Mouse (Mus musculus) left cerebral cortex, postnatal 25 days (tissue): ENCODE data around the gene Dync1li1. TPM values are rescaled to one million over a fixed set of nuclear protein-coding genes. Genes with fewer than 3 reads are reported as not detected.
"Not testable (repeated sequence)": the region's sequence is repeated elsewhere in the genome, so short reads cannot be mapped to it uniquely, and the experiment has no call there.

ENCODE experiments used
- DNase-seq, 2 experiments: peaks; one replicate each; pipeline ENCODE4 v3.0.0; 2022; ENCODE audit warnings: low spot score in 2 of 2, mixed read lengths in 1 of 2
- intact Hi-C: fragments of 180-260 bp; cut with DNase I; formaldehyde crosslinking; loops from one replicate; pipeline ENCODE4 v1.15.1; 2025
- total RNA-seq, 2 experiments: library from RNA; stranded (reverse); gene quantifications; 2 replicates each; pipeline ENCODE4 v1.2.3; 2021

Dync1li1 gene
- total RNA-seq, 2 experiments from 2014 or later: 90.1 to 93.7 TPM

- no peak for DNase-seq
- intact Hi-C loops: no loop called here
Measured at GRCm38 (mm10) chr9:114671946-114672345, 16.6 kb upstream of the Dync1li1 start.

GRCm38 (mm10) chr9:114672703-114673561 is 15.7 kb upstream of the Dync1li1 start:
- intact Hi-C loops: no loop called here
- DNase-seq: peak; percentile 51 to 78

DNA sequence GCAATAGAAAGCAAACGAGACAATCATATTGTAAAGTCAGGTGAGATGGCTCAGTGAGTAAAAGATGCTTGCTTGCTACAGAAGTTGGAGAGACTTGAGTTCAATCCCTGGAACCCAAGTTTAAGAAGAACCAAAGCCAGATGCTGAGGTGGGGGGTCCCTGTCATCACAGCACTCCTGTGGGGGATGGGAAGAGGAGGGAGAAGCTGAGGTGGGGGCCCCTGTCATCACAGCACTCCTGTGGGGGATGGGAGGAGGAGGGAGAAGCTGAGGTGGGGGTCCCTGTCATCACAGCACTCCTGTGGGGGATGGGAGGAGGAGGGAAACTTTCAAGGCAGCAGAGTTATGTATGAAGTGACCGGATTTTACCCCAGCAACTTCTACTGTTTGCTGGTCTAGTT is 15.0 kb upstream of the Dync1li1 start:
- no peak for DNase-seq
- intact Hi-C loops: no loop called here

DNA sequence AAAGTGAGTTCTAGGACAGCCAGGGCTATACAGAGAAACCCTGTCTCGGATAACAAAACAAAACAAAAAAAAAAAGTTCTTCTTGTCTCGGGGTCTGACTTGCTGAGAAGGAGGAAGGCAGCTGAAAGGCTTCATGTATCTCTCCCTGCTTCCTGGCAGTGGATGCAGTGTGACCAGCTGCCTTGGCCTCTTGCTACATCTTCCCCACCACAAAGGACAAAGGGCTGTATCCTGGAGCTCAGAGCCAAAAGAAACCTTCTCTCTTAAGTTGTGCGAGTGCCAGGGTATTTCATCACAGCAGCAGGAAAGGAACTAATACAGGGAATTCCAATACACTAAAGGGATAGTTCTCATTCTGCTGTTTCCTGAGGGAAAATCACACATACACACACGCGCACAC is 10.0 kb upstream of the Dync1li1 start:
- intact Hi-C loops: no loop called here
- DNase-seq: no peak

DNA sequence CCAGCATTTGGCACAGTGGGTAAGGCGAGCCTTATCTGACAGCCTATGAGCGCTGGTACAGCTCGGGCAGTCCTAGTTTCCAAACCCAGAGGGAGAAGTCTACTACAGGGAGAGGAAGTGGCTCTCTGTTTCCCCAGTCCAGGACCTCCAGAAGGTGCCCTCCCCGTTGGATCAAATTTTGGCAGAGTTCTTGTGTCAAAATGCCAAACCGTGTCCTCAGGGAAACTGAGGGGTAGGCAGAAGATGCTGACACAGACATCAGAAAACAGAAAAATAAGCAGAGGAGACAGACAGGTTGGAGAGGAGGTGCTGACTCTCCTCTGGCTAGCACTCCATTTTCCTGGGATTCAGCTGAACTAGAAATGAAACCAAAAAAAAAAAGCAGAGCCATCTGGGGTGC is 8.6 kb upstream of the Dync1li1 start:
- DNase-seq: no peak
- intact Hi-C loops: no loop called here

- DNase-seq: no peak
- intact Hi-C loops: no loop called here
Measured at GRCm38 (mm10) chr9:114680531-114680930, 8.1 kb upstream of the Dync1li1 start.

- DNase-seq: no peak
- intact Hi-C loops: no loop called here
Measured at GRCm38 (mm10) chr9:114682193-114682592, 6.4 kb upstream of the Dync1li1 start.

DNA sequence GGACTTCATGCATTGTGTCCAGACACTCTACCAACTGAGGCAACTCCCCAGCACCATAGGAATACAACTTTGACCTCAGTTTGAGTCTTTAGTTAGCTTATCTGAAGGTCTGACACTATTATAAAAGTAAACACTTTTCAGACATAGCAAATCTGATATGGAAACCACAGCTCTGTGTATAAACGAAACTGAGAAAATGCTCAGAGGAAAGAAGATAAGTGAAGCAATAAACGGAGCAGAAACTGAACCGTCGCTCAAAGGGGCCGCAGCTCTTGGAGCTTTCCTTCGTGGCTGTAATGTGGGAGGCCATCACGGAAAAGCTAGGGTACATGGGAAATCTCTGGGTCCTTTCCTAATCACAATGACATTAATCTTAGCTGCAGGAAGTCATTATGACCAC is 2.3 kb upstream of the Dync1li1 start:
- DNase-seq: no peak
- intact Hi-C loops: no loop called here

DNA sequence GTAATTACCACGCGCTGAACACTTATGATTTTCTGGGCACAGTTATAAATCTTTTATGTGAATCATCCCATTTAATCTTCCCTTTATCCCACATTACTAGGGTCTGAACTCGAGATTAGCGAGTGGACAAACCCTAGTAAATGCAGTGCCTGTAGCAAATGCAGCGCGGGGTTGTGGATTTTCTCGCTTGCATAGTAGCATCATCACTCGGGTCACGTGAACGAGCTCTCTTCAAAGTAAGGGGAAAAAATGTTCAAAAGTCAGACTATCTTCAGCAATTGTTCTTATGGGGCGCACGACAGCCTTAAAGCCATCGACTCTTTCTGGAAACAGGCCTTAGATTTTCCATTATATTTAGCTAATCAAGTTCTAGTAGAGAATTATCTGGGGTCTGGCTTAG is 951 bp upstream of the Dync1li1 start:
- no peak for DNase-seq

GRCm38 (mm10) chr9:114688953-114689407 is 390 bp downstream of the Dync1li1 start:
- intact Hi-C loops: loop anchor here (2.0 kb wide), 1 partner anchor 48 kb away; the partner anchor contains the start of gene Cnot10
- DNase-seq: no peak

More for the DNA sequence above, 951 bp upstream of the Dync1li1 start:
- intact Hi-C loops: loop anchor here (2.0 kb wide), 1 partner anchor 47 kb away; the partner anchor contains the start of gene Cnot10

DNA sequence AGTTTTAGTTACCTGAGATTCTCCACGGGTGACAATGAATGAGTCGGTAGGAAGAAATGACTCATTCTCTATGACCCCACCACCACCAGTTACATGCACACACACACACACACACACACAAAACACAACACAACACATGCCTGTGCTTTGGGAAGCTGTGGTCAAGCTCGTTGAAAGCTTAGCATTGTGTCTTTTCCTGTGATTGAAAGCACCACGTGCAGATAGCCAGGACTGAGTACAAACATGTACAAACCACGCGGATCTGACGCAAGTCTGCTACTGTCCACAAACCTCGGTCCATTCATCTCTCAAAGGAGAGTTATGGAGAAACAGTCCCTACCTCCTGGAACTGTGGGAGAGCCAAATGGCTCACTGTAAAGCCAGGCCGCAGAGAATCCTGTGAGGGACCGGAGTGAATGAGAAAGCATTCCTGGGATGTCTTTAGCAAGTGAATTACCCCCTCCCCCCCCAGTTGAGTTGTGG is 1.6 kb downstream of the Dync1li1 start:
- intact Hi-C loops: no loop called here
- DNase-seq: no peak

GRCm38 (mm10) chr9:114691112-114691511 is 2.5 kb downstream of the Dync1li1 start:
- intact Hi-C loops: no loop called here

DNA sequence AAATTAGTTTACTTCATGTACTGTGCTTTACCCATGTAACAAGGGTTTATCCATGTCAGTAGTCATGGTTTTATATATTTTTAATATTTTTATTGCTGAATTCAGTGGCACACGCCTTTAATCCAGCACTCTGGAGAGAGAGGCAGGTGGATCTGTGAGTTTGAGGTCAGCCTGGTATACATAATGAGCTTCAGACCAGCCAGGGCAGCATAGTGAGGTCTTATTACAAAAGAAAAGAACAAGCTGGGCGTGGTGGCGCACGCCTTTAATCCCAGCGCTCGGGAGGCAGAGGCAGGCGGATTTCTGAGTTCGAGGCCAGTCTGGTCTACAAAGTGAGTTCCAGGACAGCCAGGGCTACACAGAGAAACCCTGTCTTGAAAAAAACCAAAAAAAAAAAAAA is 7.1 kb downstream of the Dync1li1 start:
- DNase-seq, intact Hi-C loops: not testable (repeated sequence)

More at GRCm38 (mm10) chr9:114691112-114691511, 2.5 kb downstream of the Dync1li1 start:
- no peak for DNase-seq

- intact Hi-C loops: no loop called here
Measured at GRCm38 (mm10) chr9:114697072-114697471, 8.5 kb downstream of the Dync1li1 start.

DNA sequence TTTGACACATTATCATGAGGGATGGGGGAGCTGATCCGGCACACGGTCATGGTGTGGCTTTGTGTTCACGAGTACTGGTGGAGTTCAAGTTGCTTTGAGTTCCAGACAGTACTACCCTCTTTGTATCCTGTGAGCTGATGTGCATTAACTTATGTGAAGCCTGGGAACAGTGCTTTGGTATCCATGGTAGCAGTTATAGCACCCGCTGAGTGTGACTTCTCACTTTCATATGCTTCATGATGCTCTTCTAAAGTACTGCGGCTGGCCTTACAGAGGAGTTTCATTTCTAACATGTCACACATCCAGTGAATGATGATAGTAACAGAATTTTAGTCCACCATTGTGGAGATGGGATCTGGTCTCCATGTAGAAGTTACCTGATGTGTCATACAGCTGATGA is 9.3 kb downstream of the Dync1li1 start:
- peak; percentile 28 to 55 for DNase-seq
- intact Hi-C loops: no loop called here

More at GRCm38 (mm10) chr9:114697072-114697471, 8.5 kb downstream of the Dync1li1 start:
- peak in 1 of 2 experiments; percentile 62 for DNase-seq

DNA sequence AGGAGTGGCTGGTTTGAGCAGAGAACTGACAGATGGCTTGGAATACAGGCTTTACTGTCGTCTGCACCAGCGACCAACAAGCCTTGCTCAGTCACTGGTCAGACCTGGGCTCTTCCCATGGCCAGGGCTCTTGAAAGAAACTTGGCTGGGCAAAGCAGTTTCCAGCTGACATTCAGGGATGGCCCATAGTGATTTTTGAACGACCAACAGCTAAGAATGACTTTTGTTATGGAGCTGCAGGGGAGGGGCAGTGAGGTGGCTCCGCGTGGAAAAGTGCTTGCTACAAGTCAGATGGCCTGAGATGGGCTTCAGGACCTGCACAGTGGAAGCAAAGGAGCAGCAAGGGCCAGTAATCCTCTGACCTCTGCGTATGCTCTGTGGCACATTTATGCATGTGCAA is 10.7 kb downstream of the Dync1li1 start:
- no peak for DNase-seq
- intact Hi-C loops: no loop called here

DNA sequence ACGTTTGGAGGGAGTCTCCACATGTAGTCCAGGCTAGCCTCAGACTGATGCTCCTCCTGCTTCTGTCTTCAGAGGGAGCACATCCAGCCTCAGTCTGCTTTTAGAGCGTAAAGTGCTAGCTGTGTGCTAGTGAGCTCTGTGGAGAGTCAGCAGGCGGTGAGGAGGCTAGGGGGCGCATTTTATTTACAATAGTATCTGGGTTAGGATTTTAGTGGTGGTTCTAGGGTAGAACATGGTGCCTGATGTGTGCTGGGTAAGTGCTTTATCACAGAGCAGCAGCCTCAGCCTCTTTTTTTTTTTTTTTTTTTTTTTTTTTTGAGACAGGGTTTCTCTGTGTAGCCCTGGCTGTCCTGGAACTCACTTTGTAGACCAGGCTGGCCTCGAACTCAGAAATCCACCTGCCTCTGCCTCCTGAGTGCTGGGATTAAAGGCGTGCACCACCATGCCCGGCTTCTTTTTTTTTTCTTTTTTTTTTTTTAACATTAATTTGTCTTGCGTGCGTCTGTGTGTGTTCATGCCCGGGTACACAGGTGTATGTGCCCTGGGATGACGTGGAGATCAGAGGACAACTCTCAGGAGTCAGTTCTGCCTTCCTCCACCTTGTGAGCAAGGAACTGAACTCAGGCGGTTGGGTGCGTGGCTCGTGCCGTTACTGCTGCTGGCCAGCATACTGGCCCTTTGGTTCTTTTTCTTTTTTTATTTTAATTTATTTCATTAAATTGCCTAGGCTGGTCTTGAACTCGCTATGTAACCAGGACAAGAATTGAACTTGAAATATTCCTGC is 11.5 kb downstream of the Dync1li1 start:
- no peak for DNase-seq
- intact Hi-C loops: no loop called here

DNA sequence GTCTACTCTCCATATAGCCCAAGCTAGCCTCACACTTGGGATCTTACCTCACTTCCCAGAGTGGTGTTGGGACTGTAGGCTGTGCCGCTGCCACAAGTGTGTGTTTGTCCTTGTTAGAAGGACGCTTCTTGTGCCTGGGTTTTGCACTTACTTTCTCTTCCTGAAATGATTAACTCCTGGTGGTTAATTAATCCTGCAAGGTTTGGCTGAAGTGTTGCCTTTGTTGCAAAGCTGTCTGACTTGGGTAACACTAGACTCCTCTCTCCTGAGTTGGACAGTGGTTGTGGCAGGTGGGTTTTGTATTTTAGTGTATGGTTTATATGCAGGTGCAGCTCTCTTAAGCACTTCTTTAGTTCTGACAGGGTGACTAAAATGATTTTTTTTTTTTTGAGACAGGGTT is 12.4 kb downstream of the Dync1li1 start:
- no peak for DNase-seq
- intact Hi-C loops: no loop called here

DNA sequence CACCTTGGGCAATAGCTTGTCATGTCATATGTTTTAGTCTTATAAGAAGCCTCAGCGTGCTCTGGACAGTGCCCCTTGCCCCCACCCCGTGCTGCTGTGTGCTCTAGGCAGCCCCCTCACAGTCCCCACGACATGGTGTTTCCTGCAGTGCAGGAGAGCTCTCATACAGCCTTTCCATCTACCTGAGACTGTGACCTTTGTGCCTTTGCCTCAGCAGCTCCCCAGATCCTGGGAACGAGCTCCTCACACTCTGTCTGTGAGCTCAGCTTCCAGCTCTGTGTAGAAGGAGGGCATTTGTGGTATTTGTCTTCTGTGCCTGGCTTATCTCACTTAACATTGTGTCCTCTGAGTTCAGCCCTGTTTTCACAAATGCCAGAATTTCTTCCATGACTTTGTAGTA is 13.3 kb downstream of the Dync1li1 start:
- DNase-seq: no peak
- intact Hi-C loops: no loop called here

DNA sequence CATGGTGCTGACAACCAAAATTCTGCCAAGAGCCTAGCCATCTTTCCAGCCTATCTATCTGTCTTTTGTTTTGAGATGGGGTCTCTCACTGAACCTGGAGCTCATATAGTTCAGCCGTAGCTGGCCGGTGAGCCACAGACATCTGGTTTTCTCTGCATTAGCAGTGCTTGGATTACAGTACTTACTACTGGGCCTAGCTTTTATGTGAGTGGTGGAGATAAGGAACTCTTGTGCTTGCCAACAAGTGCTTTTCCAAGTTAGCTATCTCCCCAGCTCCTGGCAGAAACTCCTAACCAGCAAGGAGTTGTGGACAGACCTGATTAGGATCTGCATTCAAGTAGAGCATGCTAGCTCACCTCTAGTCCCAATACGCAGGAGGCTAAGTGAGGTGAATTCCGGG is 19.2 kb downstream of the Dync1li1 start:
- DNase-seq: no peak
- intact Hi-C loops: no loop called here
